Mouse (Mus musculus): ENCODE results near the gene Gm21983.

Gm21983 gene
- long read RNA-seq, experiment 1 = 0 reads
- long read RNA-seq, experiment 2, partial matches to known transcripts = 0 of 1 reads
- long read RNA-seq, experiment 2, other reads (novel, unspliced or antisense) = 1 of 1 reads

DNA sequence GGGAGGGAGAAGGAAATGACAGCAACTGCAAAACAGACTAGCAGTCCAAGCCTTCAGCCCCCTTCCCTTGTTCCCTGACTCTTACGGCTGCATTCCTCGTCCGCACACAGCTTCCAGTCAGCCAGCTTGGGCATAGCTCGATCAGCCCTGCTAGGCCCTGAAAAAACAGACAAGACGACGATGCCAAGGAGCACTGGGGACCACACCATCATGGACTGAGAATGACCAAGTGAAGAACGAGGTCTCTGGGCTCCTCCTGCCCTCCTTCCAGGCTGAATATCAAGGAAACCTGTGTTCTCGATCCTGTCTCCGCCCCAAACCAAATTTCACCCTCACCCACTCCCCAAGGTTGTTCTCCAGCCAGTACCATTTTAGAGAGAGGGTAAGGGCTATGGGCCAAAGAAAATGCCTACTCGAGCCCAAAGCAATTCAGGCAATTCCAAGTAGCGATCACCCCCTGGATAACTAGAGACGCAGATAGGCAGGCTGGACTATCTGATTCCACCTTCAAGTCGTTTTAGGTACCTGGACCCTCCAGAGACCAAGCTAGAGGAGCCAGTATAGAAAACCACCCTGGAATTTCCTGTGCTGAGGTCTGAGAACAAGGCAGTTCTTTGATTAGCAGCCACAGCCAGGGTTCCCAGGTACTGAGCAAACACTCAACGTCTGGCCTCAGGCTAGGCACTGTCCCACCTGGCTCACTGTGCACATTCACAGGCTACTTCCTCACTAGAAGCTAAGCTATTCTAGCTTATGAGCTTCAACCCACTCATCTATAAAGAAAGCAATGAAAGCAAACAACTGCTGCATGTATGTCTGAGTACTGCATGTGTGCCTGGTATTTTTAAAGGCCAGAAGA lies at the start of gene Gm21983, which contains the start of gene Mia:
TSS of gene Gm21983 (minus strand) at position 250 of the 859 bp plus-strand sequence.
TSS of gene Mia (minus strand) at position 321 of the 859 bp plus-strand sequence.
- intact Hi-C loops (cut with DNase I) = no loop called here

- intact Hi-C loops (cut with DNase I) = loop anchor here (1.0 to 5.0 kb wide), 2 partner anchors 33 to 62 kb away; partner anchors contain the start of genes Egln2 and Snrpa
Observed at GRCm38 (mm10) chr7:27228865-27229264, 48.0 kb upstream of the Gm21983 start.

- intact Hi-C loops (cut with DNase I) = loop anchor here (1.0 to 5.0 kb wide), 2 partner anchors 32 to 61 kb away; partner anchors contain the start of genes Egln2 and Snrpa
Observed at GRCm38 (mm10) chr7:27228281-27228821, 47.5 kb upstream of the Gm21983 start, which contains the start of gene Itpkc. Gene Itpkc, minus strand, starts transcription at chr7:27228661.

- intact Hi-C loops (cut with DNase I) = loop anchor here (1.0 to 5.0 kb wide), 2 partner anchors 31 to 60 kb away; partner anchors contain the start of genes Egln2 and Snrpa
Observed at GRCm38 (mm10) chr7:27227676-27228075, 46.8 kb upstream of the Gm21983 start.

DNA sequence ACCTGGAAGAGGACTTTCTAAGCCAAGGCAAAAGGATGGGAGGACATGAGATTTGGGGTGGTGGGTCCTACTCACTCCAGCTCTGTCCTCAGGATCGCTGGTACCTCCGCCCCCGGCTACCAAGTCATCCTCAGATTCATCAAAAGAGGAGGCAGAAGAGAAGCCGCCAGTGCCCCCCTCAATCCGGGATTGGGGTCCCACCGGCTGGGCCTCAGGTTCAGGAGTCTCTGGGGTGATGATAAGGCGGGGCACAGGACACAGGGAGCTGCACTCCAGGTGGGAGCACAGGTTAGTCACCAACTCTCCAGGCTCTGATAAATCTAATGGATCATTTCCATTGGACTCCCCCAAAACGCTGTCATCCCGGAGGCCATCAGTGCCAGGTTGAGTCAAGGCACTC lies 46.4 kb upstream of the Gm21983 start:
- intact Hi-C loops (cut with DNase I) = loop anchor here (5.0 kb wide), 1 partner anchor 60 kb away; the partner anchor contains the start of gene Egln2

- intact Hi-C loops (cut with DNase I) = loop anchor here (5.0 kb wide), 1 partner anchor 58 kb away; the partner anchor contains the start of gene Egln2
Observed at GRCm38 (mm10) chr7:27224877-27225575, 44.1 kb upstream of the Gm21983 start.

DNA sequence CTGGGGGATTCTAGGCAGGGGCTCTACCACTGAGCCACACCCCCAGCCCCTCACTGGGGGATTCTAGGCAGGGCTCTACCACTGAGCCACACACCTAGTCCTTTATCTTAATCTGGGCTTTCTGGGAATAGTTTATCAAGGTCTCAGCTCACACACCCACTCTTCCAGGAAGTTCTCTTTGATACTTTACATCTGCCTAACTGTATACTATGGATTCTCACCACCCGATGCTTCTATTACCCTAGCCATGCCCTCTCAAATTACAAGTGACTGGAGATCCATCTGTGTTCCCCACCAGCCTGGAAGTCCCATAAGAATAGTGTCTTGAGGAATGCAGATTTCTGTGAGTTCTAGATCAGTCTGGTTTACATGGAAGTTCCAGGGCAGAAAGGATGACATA lies 41.7 kb upstream of the Gm21983 start:
- intact Hi-C loops (cut with DNase I) = no loop called here

DNA sequence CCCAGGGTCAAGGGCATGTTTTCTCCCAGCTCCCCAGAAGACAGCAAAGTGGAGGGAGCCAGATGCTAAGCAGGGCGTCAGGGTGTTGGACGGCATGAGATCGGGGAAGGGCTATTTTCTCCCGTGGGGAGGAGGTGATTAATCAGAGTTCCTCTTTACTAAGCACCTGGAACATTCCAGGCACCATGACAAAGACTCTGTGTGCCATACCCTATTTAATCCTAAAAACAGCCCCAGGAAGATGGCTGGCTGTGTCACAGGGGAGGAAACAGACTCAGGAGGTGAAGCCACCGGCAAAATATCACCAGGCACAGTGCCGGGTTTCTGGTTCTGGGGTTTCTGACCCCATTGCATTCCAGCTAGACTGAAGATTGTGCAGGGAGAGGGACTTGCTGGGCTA lies 41.1 kb upstream of the Gm21983 start:
- intact Hi-C loops (cut with DNase I) = no loop called here

DNA sequence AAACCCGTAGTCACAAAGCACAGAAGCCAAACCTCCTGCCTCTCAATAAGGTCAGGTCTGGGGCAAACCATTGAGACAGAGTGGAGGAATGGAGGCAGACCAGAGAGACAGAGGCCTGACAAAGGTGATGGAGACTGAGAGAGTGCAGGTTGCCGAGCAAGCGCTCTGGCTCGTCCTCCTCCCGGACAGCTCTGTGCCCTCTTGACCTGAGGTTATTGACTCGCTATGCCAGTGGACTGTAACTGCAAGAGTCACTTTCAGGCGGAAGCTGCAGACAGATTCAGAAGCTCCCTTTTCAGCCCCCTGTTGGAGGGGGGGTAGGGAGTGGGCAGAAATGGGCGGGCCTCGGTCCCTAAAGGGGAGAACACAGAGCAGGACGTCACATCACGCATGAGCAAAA lies 39.1 kb upstream of the Gm21983 start:
- intact Hi-C loops (cut with DNase I) = no loop called here

DNA sequence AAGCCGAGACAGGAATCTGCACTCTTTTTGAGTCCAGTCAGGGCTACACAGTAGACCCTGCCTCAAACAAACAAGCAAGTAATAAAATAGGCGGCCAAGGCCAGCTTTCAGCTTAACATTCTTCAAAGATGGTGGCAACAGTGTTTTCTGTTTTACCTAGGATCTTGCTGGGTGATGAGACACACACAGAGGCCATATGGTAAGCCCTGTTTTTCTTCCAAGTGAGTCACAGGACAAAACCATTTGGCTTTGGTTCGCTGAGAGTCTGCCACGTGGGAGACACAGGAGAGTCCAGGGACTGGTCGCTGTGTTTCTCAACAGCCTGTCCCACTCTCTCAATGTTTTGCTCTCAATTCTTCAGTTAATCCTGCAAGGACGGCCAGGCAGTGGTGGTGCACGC lies 37.7 kb upstream of the Gm21983 start:
- intact Hi-C loops (cut with DNase I) = no loop called here

DNA sequence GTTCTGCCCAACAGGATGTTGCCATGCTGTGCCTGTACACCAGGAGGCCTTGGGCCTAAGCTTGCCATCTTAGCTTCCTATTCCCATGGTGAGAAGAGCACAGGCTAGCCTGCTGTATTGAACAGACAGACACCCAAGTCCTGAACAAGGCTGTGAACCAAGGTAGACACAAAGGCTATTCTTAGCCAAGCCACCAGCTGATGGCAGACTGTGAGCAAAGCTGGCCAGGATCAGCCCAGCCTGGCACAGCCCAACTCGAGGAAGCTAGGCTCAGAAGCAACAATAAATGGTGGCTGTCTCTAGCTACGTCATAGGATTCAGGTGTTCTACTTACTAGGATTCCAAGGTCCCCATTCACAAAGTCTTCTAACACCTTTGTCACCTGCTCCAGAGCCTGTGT lies 31.7 kb upstream of the Gm21983 start:
- intact Hi-C loops (cut with DNase I) = no loop called here

- intact Hi-C loops (cut with DNase I) = no loop called here
Observed at GRCm38 (mm10) chr7:27203730-27204449, 23.0 kb upstream of the Gm21983 start.

DNA sequence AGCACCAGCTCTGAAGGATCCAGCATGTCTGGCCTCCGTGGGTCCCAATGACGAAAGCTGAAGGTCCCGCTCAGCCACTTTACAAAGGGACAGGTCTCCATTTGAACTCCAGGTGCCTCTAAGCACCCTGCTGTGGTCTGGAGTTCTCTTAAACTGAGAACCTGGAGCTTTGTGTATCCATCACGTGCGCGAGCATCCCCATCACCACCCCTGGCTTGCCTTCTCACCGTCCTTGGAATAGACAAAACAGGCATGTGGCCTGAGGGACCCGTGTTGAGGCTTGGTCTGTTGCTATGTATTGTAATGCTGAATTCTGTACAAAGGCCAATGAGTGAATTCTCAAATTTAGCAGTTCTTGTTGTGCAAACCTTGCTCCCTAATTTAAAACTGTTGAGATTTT lies 17.9 kb upstream of the Gm21983 start:
- intact Hi-C loops (cut with DNase I) = no loop called here

DNA sequence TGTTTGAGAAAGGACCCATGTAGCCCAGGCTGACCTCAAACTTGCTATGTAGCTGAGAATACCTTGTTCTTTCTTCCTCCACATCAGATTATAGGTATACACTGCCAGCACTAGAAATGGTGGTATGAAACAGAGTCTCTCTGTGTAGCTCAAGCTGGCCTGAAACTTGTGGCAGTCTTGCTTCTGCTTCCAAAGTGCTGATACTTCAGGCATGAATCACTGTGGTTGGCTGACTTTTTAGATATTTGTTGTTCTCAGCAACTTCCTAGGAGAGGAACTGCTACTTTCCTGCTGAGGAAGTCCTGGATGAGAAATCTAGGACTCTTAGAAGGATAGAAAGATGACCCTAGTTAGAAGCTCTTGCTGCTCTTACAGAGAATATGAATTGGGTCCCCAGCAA lies 17.5 kb upstream of the Gm21983 start:
- intact Hi-C loops (cut with DNase I) = no loop called here

- intact Hi-C loops (cut with DNase I) = no loop called here
Observed at GRCm38 (mm10) chr7:27197634-27198033, 16.7 kb upstream of the Gm21983 start.

- intact Hi-C loops (cut with DNase I) = no loop called here
Observed at GRCm38 (mm10) chr7:27197136-27197535, 16.2 kb upstream of the Gm21983 start.

DNA sequence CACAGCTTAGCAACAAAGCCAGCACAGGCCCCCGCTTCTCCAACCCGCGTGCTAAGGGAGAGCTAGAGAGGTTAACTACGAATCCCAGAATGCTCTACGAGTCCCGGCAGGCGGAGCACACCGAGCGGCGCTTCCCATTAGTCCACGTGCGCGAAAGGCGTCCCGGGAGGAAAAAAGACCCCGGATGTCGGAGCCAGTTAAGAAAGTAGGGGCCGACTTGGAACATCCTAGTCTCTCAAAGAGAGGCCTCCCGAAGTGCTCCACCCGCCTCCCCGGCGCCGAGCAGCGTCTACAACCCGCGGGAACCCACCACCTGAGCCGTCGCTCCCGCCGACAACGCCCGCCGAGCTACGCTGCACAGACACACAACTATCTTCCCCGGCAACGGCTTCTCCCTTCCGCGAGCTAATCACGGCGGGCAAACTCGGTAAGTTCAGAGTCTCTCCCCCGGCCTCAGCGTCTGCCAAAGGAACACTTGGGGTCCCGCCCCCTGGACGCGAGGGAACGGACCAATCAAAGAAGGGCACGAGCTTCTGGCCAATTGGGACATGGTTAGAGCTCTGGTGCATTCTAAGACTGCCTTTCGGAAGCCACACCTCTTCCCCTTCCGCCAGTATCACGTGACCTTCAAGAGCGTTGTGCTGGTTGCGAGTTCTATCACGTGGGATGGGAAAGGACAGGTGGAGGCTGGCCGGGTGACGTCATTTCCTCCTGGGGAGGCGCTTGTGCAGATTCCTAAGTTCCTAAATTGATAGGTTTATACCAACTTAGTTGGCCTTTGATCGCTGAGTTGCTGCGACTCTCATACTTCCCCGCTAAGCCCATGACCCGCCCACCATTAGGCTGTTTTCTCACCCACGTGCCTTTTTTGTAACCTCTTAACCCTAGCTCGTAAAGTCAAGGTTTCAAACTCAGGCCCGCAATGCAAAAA lies 15.1 kb upstream of the Gm21983 start, which contains the start of the genes BC024978 and Snrpa:
TSS of gene BC024978 (plus strand) at position 101 of the 931 bp plus-strand sequence.
TSS of gene Snrpa (minus strand) at position 591 of the 931 bp plus-strand sequence.
- intact Hi-C loops (cut with DNase I) = loop anchor here (1.0 to 2.0 kb wide), 2 partner anchors 17 to 32 kb away; partner anchors contain the start of genes Itpkc and Rab4b

- intact Hi-C loops (cut with DNase I) = loop anchor here (2.0 kb wide), 1 partner anchor 15 kb away; the partner anchor contains the start of gene Rab4b
Observed at GRCm38 (mm10) chr7:27193731-27194130, 12.8 kb upstream of the Gm21983 start.

- intact Hi-C loops (cut with DNase I) = no loop called here
Observed at GRCm38 (mm10) chr7:27192434-27192833, 11.5 kb upstream of the Gm21983 start.

Data from adrenal gland (tissue).